Mouse (Mus musculus): ENCODE measurements around the gene Stx8. TPM values are rescaled to one million over a fixed set of nuclear protein-coding genes. Genes with fewer than 3 reads are reported as not detected.

Gene Stx8
- polyA plus RNA-seq (2015; fragmentation: Nextera tagmentation; extraction: Ambion mirVana): 62.0 and 64.6 TPM in 2 replicates

- peak within 1 kb of the TSS; percentile 84 for H3K4me3 ChIP-seq (replicated peaks)
- no peaks in the 10 kb centered on the region for H3K9me3 ChIP-seq (replicated peaks)
- under 1% methylated on average over 28 of the region's 28 CpGs for WGBS
- H3K9ac ChIP-seq (replicated peaks): peak within 1 kb of the TSS; percentile 79
- no peaks in the 10 kb centered on the region for H3K27me3 ChIP-seq (replicated peaks)
- peak within 1 kb of the TSS; percentile 88 for H3K4me2 ChIP-seq
- peaks cover 25% of the 10 kb centered on the region for H3K4me1 ChIP-seq
- peak; percentile 75 for ATAC-seq (ENCODE audit: low FRiP score)
- peaks cover 11% of the 10 kb centered on the region; the same call in 1 of the 2 replicates for H3K36me3 ChIP-seq
- peak within 1 kb of the TSS; percentile 56; the same call in 1 of the 2 replicates for H3K27ac ChIP-seq (replicated peaks)
Observed at GRCm38 (mm10) chr11:67965905-67966878, at the start of gene Stx8. Stx8 (plus strand) TSS chr11:67966193.

DNA sequence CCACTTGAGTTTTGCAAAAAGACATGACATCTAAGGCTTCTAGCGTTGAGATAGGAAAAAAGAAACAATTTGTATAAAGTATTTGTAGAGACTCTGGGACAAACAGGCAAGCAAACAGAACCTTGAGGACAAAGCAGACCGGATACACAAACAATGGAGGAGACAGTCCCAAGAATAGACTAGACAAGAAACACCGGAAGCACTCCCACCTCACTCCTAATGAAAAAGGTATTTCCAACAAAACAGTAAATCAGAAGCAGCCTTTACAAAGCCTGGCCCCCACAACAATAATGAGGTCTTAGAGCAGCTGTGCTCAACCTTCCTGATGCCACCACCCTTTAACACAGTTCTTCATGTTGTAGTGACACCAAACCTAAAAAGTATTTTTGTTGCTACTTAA is 48.9 kb upstream of the Stx8 start:
- peaks cover 21% of the 10 kb centered on the region for H3K27me3 ChIP-seq (replicated peaks)
- WGBS: 83% methylated on average over 3 of the region's 3 CpGs
- H3K4me2 ChIP-seq: no peak overlapping the region
- no peak for ATAC-seq (ENCODE audit: low FRiP score)
- H3K9me3 ChIP-seq (replicated peaks): no peaks in the 10 kb centered on the region
- peaks cover 10% of the 10 kb centered on the region for H3K4me1 ChIP-seq
- H3K36me3 ChIP-seq: no peaks in the 10 kb centered on the region
- H3K9ac ChIP-seq (replicated peaks): no peak overlapping the region
- H3K4me3 ChIP-seq (replicated peaks): no peak overlapping the region
- H3K27ac ChIP-seq (replicated peaks): no peak overlapping the region

- WGBS: 83% methylated on average over 5 of the region's 5 CpGs
- H3K27me3 ChIP-seq (replicated peaks): peaks cover 21% of the 10 kb centered on the region
- no peak overlapping the region for H3K9ac ChIP-seq (replicated peaks)
- no peaks in the 10 kb centered on the region for H3K36me3 ChIP-seq
- no peak overlapping the region for H3K27ac ChIP-seq (replicated peaks)
- no peak for ATAC-seq (ENCODE audit: low FRiP score)
- no peak overlapping the region for H3K4me3 ChIP-seq (replicated peaks)
- peaks cover 18% of the 10 kb centered on the region for H3K4me1 ChIP-seq
- no peak overlapping the region for H3K4me2 ChIP-seq
- no peaks in the 10 kb centered on the region for H3K9me3 ChIP-seq (replicated peaks)
Observed at GRCm38 (mm10) chr11:67919593-67919992, 46.4 kb upstream of the Stx8 start.

DNA sequence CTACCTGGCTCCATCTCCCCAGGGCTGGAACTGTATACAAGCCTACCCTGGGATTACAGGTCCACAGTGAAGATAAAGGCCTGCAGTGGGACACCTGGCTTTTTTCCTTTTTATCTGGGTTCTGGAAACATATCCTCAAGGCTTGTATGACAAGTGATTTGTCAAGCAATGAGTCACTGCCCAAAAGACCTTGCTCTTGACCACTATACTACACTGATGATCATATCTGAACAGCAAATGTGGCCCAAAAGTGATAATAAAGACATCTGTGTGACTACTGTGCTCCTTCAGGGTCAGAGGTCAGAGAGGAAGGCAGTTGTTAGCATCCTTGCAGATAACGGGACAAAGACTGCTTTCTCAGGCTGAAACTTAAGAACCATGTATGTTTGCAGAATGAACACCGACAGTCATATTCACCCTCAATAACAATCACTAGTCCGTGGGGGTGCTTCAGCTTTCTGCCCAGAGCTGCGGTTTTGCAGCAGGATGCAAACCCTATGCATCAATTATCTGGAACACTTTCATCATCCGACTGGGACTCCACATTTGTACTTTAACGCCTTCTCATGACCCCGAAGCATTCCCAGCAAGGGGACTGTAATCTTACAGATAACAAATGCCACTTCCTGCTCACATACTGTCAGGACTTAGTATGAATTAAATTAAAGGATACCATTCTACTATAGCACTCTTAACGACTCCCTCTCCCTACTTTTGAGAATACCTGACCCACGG is 45.6 kb upstream of the Stx8 start:
- WGBS: 58% methylated on average over 9 of the region's 9 CpGs
- Histone ChIP-seq H3K27me3 (replicated peaks) (peaks cover 21% of the 10 kb centered on the region), H3K9ac (replicated peaks) (no peak overlapping the region), H3K4me3 (replicated peaks) (no peak overlapping the region), H3K4me1 (peaks cover 18% of the 10 kb centered on the region), H3K36me3 (no peaks in the 10 kb centered on the region), H3K27ac (replicated peaks) (no peak overlapping the region), H3K9me3 (replicated peaks) (no peaks in the 10 kb centered on the region), H3K4me2 (peak overlapping the region; percentile 100)
- no peak for ATAC-seq (ENCODE audit: low FRiP score)

GRCm38 (mm10) chr11:67921091-67921826 is 44.7 kb upstream of the Stx8 start:
- Histone ChIP-seq H3K4me1 (peaks cover 18% of the 10 kb centered on the region), H3K36me3 (no peaks in the 10 kb centered on the region), H3K9ac (replicated peaks) (peak overlapping the region; percentile 47), H3K4me2 (peak overlapping the region; percentile 100), H3K9me3 (replicated peaks) (no peaks in the 10 kb centered on the region), H3K4me3 (replicated peaks) (peak overlapping the region; percentile 56), H3K27me3 (replicated peaks) (peaks cover 21% of the 10 kb centered on the region), H3K27ac (replicated peaks) (no peak overlapping the region)
- peak; percentile 45 for ATAC-seq (ENCODE audit: low FRiP score)
- WGBS: 3% methylated on average over 47 of the region's 47 CpGs

DNA sequence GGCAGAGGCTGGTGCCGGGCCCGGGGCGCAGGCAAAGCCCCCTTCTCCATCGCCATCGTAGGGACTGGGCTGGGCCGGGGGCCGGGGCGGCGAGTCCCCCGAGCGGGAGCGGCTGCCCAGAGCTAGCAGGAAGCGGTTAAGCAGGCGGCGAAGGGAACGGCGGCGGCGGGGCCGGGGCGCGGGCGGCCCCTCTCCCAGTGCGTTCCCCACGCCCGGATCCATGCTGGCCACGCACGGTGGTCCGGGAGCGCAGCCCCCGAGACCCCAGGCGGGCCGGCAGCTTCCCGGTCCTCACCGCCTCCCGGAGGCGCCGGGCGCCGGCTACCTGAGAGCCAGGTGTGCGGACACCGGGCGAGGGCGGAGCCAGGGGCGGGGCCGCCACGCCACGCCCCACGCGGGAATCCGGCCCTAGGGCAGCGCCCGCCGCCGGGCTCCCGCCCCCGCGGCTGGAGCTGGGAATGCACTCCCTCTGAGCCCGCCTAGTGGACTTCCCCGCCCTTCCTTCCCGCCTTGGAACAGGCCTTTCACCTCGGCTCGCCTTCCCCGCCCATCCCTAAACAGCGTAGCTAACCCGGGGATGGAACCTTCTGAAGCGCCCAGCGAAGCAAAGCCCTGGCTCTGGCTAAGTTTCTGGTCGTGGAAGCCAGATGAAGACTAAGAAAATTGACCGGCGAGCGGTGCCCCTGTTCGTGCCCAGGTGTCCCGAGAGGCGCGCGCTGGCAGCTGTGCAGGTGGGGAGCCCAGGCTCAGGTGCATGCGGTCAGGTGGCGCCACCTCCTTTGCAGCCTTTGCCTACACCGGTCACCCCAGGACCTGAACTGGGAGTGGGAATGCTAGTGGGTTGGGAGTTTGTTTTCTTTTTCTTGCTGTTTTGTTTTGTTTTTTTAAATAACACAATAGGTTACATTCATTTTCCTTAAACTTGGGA is 43.9 kb upstream of the Stx8 start, which contains the start of gene Usp43:
TSS of gene Usp43 (minus strand) at position 327 of the 928 bp plus-strand sequence.
- ATAC-seq (ENCODE audit: low FRiP score): peak; percentile 70
- no peaks in the 10 kb centered on the region for H3K9me3 ChIP-seq (replicated peaks)
- 1% methylated on average over 67 of the region's 80 CpGs for WGBS
- H3K9ac ChIP-seq (replicated peaks): peak within 1 kb of the TSS; percentile 47
- H3K36me3 ChIP-seq: no peaks in the 10 kb centered on the region
- peaks cover 21% of the 10 kb centered on the region for H3K27me3 ChIP-seq (replicated peaks)
- H3K4me1 ChIP-seq: peaks cover 18% of the 10 kb centered on the region
- H3K27ac ChIP-seq (replicated peaks): no peak within 1 kb of the TSS; the same call in 1 of the 2 replicates
- peak within 1 kb of the TSS; percentile 56 for H3K4me3 ChIP-seq (replicated peaks)
- H3K4me2 ChIP-seq: peak within 1 kb of the TSS; percentile 100

GRCm38 (mm10) chr11:67922755-67923125 is 43.3 kb upstream of the Stx8 start:
- Histone ChIP-seq H3K9me3 (replicated peaks) (no peaks in the 10 kb centered on the region), H3K4me1 (peaks cover 18% of the 10 kb centered on the region), H3K27ac (replicated peaks) (no peak overlapping the region; the same call in 1 of the 2 replicates), H3K9ac (replicated peaks) (no peak overlapping the region), H3K4me2 (peak overlapping the region; percentile 100), H3K27me3 (replicated peaks) (peaks cover 21% of the 10 kb centered on the region), H3K36me3 (no peaks in the 10 kb centered on the region), H3K4me3 (replicated peaks) (peak overlapping the region; percentile 56)
- WGBS: under 1% methylated on average over 12 of the region's 12 CpGs
- ATAC-seq (ENCODE audit: low FRiP score): peak; percentile 68

- H3K27ac ChIP-seq (replicated peaks): no peak overlapping the region
- no peaks in the 10 kb centered on the region for H3K36me3 ChIP-seq
- ATAC-seq (ENCODE audit: low FRiP score): no peak
- H3K9ac ChIP-seq (replicated peaks): no peak overlapping the region
- peaks cover 21% of the 10 kb centered on the region for H3K27me3 ChIP-seq (replicated peaks)
- WGBS: 92% methylated on average over 5 of the region's 5 CpGs
- H3K9me3 ChIP-seq (replicated peaks): no peaks in the 10 kb centered on the region
- H3K4me3 ChIP-seq (replicated peaks): no peak overlapping the region
- no peak overlapping the region for H3K4me2 ChIP-seq
- H3K4me1 ChIP-seq: peaks cover 18% of the 10 kb centered on the region
Observed at GRCm38 (mm10) chr11:67923720-67924119, 42.3 kb upstream of the Stx8 start.

- H3K27ac ChIP-seq (replicated peaks): no peak overlapping the region
- H3K4me3 ChIP-seq (replicated peaks): no peak overlapping the region
- H3K9me3 ChIP-seq (replicated peaks): no peaks in the 10 kb centered on the region
- ATAC-seq (ENCODE audit: low FRiP score): no peak
- H3K27me3 ChIP-seq (replicated peaks): peaks cover 18% of the 10 kb centered on the region
- H3K9ac ChIP-seq (replicated peaks): no peak overlapping the region
- H3K4me1 ChIP-seq: peaks cover 18% of the 10 kb centered on the region
- H3K4me2 ChIP-seq: no peak overlapping the region
- 92% methylated on average over 13 of the region's 13 CpGs for WGBS
- no peaks in the 10 kb centered on the region for H3K36me3 ChIP-seq
Observed at GRCm38 (mm10) chr11:67925000-67925399, 41.0 kb upstream of the Stx8 start.

GRCm38 (mm10) chr11:67926348-67927055 is 39.5 kb upstream of the Stx8 start:
- H3K9ac ChIP-seq (replicated peaks): no peak overlapping the region
- H3K4me1 ChIP-seq: peaks cover 13% of the 10 kb centered on the region
- no peaks in the 10 kb centered on the region for H3K36me3 ChIP-seq
- no peak overlapping the region for H3K4me3 ChIP-seq (replicated peaks)
- 17% methylated on average over 14 of the region's 15 CpGs for WGBS
- H3K27me3 ChIP-seq (replicated peaks): 0 out of 2 replicates have a peak, but pooled peaks cover 3% of the 10 kb centered on the region
- no peak overlapping the region for H3K27ac ChIP-seq (replicated peaks)
- H3K9me3 ChIP-seq (replicated peaks): no peaks in the 10 kb centered on the region
- H3K4me2 ChIP-seq: no peak overlapping the region
- no peak for ATAC-seq (ENCODE audit: low FRiP score)
